30 mouse cellular contexts compared by ENCODE assay signal in genomic region chr1:139328811-139329210, GRCm38 (mm10). TPM values are rescaled to one million over a fixed set of nuclear protein-coding genes. Genes with fewer than 3 reads are reported as not detected.
DNase-seq lines count a peak whose midpoint lies in the region; ATAC-seq and TF ChIP-seq lines count a peak whose summit lies in the region.
"Had no signal": no experiment of that assay in that cellular context is flagged by ENCODE, and none has a peak within 500 bp of the region (broad histone marks: within the 10 kb centered on the region; RNA-seq: fewer than 3 reads in every experiment).

No protein-coding gene starts in this region.

- ATAC-seq in heart, embryonic 14.5 days (ENCODE audit: insufficient number of reproducible peaks, insufficient read depth, low FRiP score, low read depth) = no peak
- ATAC-seq in heart, embryonic 12.5 days (ENCODE audit: insufficient number of reproducible peaks, low FRiP score) = no peak
- peak; percentile 81 for ATAC-seq in heart, postnatal 0 days (ENCODE audit: insufficient read depth, low read depth)
- ATAC-seq: forebrain, embryonic 15.5 days; intestine, postnatal 0 days had no signal

- 30% methylated on average over 1 of the region's 1 CpGs for WGBS in heart, adult 2 months
- WGBS in heart, embryonic 14.5 days = 55% methylated on average over 1 of the region's 1 CpGs
- whole genome bisulfite sequencing in heart, embryonic 12.5 days = 71% methylated on average over 1 of the region's 1 CpGs
- 46% methylated on average over 1 of the region's 1 CpGs for WGBS in heart, postnatal 0 days

- H3K9ac ChIP-seq in heart, adult 2 months (ENCODE audit: low read depth, low read length) = no peak overlapping the region
- no peak overlapping the region for H3K9ac ChIP-seq in heart, embryonic 14.5 days (ENCODE audit: low read length)
- no peak overlapping the region for H3K9ac ChIP-seq in heart, embryonic 12.5 days
- H3K9ac ChIP-seq in heart, postnatal 0 days (replicated peaks; ENCODE audit: low read depth, low read length) = no peak overlapping the region
- H3K9ac ChIP-seq: embryonic facial prominence, embryonic 13.5 days; forebrain, embryonic 12.5 days; forebrain, embryonic 15.5 days; hindbrain, embryonic 12.5 days; hindbrain, embryonic 15.5 days had no signal

- peak overlapping the region; percentile 72 for H3K27ac ChIP-seq in heart, adult 2 months
- H3K27ac ChIP-seq in heart, embryonic 14.5 days (replicated peaks in 1 of 2; ENCODE audit: control insufficient read depth in 1 of 2, insufficient read depth in 1 of 2, low read depth in 2 of 2, low read length in 2 of 2) = peak overlapping the region in 1 of 2 experiments; percentile 68; a peak in 3 of 4 replicates
- H3K27ac ChIP-seq in heart, embryonic 12.5 days (ENCODE audit: poor library complexity, severe bottlenecking) = no peak overlapping the region
- peak overlapping the region; percentile 80 for H3K27ac ChIP-seq in heart, postnatal 0 days (ENCODE audit: low read depth)
- H3K27ac ChIP-seq: embryonic facial prominence, embryonic 10.5 days; embryonic facial prominence, embryonic 13.5 days; forebrain, embryonic 12.5 days; forebrain, embryonic 15.5 days; hindbrain, embryonic 12.5 days; hindbrain, embryonic 15.5 days had no signal

- H3K4me2 ChIP-seq in heart, embryonic 14.5 days (ENCODE audit: low read length) = peak overlapping the region; percentile 7; the same call in 1 of the 2 replicates
- no peak overlapping the region for H3K4me2 ChIP-seq in heart, embryonic 12.5 days
- no peak overlapping the region for H3K4me2 ChIP-seq in heart, postnatal 0 days (ENCODE audit: low read depth, low read length)
- H3K4me2 ChIP-seq: embryonic facial prominence, embryonic 13.5 days; forebrain, embryonic 12.5 days; forebrain, embryonic 15.5 days; hindbrain, embryonic 12.5 days; hindbrain, embryonic 15.5 days had no signal

- H3K27me3 ChIP-seq in heart, adult 2 months (ENCODE audit: control insufficient read depth, insufficient read depth, low read length) = no peaks in the 10 kb centered on the region
- no peaks in the 10 kb centered on the region for H3K27me3 ChIP-seq in heart, embryonic 14.5 days (ENCODE audit: control insufficient read depth, insufficient read depth, low read length)
- H3K27me3 ChIP-seq in heart, embryonic 12.5 days (replicated peaks) = no peaks in the 10 kb centered on the region
- no peaks in the 10 kb centered on the region for H3K27me3 ChIP-seq in heart, postnatal 0 days (ENCODE audit: control insufficient read depth, insufficient read depth, low read length)
- H3K27me3 ChIP-seq: CH12.LX; embryonic facial prominence, embryonic 13.5 days; forebrain, embryonic 12.5 days; forebrain, embryonic 15.5 days; hindbrain, embryonic 12.5 days; hindbrain, embryonic 15.5 days had no signal

- intact Hi-C loops in heart, adult 2 months (cut with DNase I) = no loop called here
- intact Hi-C loops in heart, postnatal 14 days (cut with DNase I) = no loop called here
- intact Hi-C loops in heart, postnatal 10 days (cut with DNase I) = no loop called here

- TF ChIP-seq EP300 in heart, adult 2 months (IDR thresholded peaks at IDR 0.05; ENCODE audit: insufficient read depth, low read depth, low read length) = no peak
- peak; percentile 39; the same call in 1 of the 2 replicates for TF ChIP-seq EP300 in heart, postnatal 0 days (IDR thresholded peaks at IDR 0.05; ENCODE audit: low read depth)

- TF ChIP-seq POLR2A in heart, adult 2 months (IDR thresholded peaks at IDR 0.05; ENCODE audit: insufficient read depth, low read depth, low read length) = no peak

- H3K79me2 ChIP-seq in heart, adult 2 months (replicated peaks; ENCODE audit: control insufficient read depth, insufficient read depth, low read length) = no peaks in the 10 kb centered on the region

- no peak for DNase-seq in heart, adult 2 months
- DNase-seq in heart, postnatal 14 days = no peak
- peak; percentile 78 for DNase-seq in heart, postnatal 0 days (ENCODE audit: low spot score)
- DNase-seq in heart, adult 11 months = no peak
- DNase-seq in heart, postnatal 10 days = peak; percentile 11 to 16
- no peak for DNase-seq in thymus, postnatal 14 days
- DNase-seq: adrenal gland, adult 2 months; adrenal gland, postnatal 14 days; B cell, adult 2 months; cerebellum, adult 11-12 months; cerebellum, adult 8-10 months; cerebellum, postnatal 10 days; cerebellum, postnatal 36 days; embryo, embryonic 11 days; gastrocnemius, postnatal 10 days; kidney, adult 2 months had no signal

- no peak overlapping the region for H3K4me3 ChIP-seq in heart, adult 2 months
- H3K4me3 ChIP-seq in heart, embryonic 14.5 days (ENCODE audit: control insufficient read depth in 1 of 2, insufficient read depth in 1 of 2, low read depth in 1 of 2, low read length in 2 of 2) = no peak overlapping the region
- H3K4me3 ChIP-seq in heart, embryonic 12.5 days = no peak overlapping the region
- no peak overlapping the region for H3K4me3 ChIP-seq in heart, postnatal 0 days (ENCODE audit: low read depth, low read length)
- H3K4me3 ChIP-seq: embryonic facial prominence, embryonic 10.5 days; embryonic facial prominence, embryonic 13.5 days; erythroblast, embryonic 14.5 days; forebrain, embryonic 12.5 days; forebrain, embryonic 15.5 days; hindbrain, embryonic 12.5 days; hindbrain, embryonic 15.5 days had no signal

- no peaks in the 10 kb centered on the region for H3K9me3 ChIP-seq in heart, embryonic 14.5 days (ENCODE audit: control insufficient read depth, low read length)
- no peaks in the 10 kb centered on the region for H3K9me3 ChIP-seq in heart, embryonic 12.5 days (replicated peaks)
- no peaks in the 10 kb centered on the region for H3K9me3 ChIP-seq in heart, postnatal 0 days (replicated peaks; ENCODE audit: control insufficient read depth, low read length)
- H3K9me3 ChIP-seq: embryonic facial prominence, embryonic 10.5 days; embryonic facial prominence, embryonic 13.5 days; forebrain, embryonic 12.5 days; forebrain, embryonic 15.5 days; G1E; hindbrain, embryonic 12.5 days; hindbrain, embryonic 15.5 days had no signal

- no peaks in the 10 kb centered on the region for H3K36me3 ChIP-seq in heart, adult 2 months (ENCODE audit: control insufficient read depth, insufficient read depth, low read length)
- H3K36me3 ChIP-seq in heart, embryonic 14.5 days (ENCODE audit: control insufficient read depth, insufficient read depth, low read length) = no peaks in the 10 kb centered on the region
- H3K36me3 ChIP-seq in heart, embryonic 12.5 days = no peaks in the 10 kb centered on the region
- no peaks in the 10 kb centered on the region for H3K36me3 ChIP-seq in heart, postnatal 0 days (replicated peaks; ENCODE audit: control insufficient read depth, insufficient read depth, low read length)
- H3K36me3 ChIP-seq: embryonic facial prominence, embryonic 10.5 days; embryonic facial prominence, embryonic 13.5 days; forebrain, embryonic 12.5 days; forebrain, embryonic 15.5 days; G1E; hindbrain, embryonic 12.5 days; hindbrain, embryonic 15.5 days had no signal

- peaks cover 3% of the 10 kb centered on the region; the same call in 1 of the 2 replicates for H3K4me1 ChIP-seq in heart, adult 2 months (ENCODE audit: control insufficient read depth, insufficient read depth, low read length)
- peaks cover 5 to 9% of the 10 kb centered on the region in 2 experiments for H3K4me1 ChIP-seq in heart, embryonic 14.5 days (ENCODE audit: control insufficient read depth in 2 of 2, insufficient read depth in 2 of 2, low read length in 2 of 2)
- H3K4me1 ChIP-seq in heart, embryonic 12.5 days (replicated peaks) = no peaks in the 10 kb centered on the region
- peaks cover 9% of the 10 kb centered on the region for H3K4me1 ChIP-seq in heart, postnatal 0 days (ENCODE audit: control insufficient read depth, insufficient read depth)
- H3K4me1 ChIP-seq: embryonic facial prominence, embryonic 10.5 days; embryonic facial prominence, embryonic 13.5 days; forebrain, embryonic 12.5 days; forebrain, embryonic 15.5 days; hindbrain, embryonic 12.5 days; hindbrain, embryonic 15.5 days had no signal

- TF ChIP-seq CTCF in heart, adult 2 months (IDR thresholded peaks at IDR 0.05) = no peak
- no peak for TF ChIP-seq CTCF in heart, postnatal 0 days (IDR thresholded peaks at IDR 0.05; ENCODE audit: low read depth)

RNA-seq across cellular contexts. Expression of gene Crb1, which starts 48.1 kb away (rescaled TPM):
- 1 to 10 TPM in 1 of 2 experiments, under 1 TPM in 1; 0.41 to 1.4 TPM for total RNA-seq in heart, adult 2 months (2021)
- polyA plus RNA-seq in heart, adult 2 months (2012; rRNA removed) = 0.10 and 0.79 TPM in 2 replicates
- total RNA-seq in heart, postnatal 14 days (2021) = under 1 TPM; 0.20 to 0.45 TPM
- 0.18 and 0.32 TPM in 2 replicates for polyA plus RNA-seq in heart, embryonic 14.5 days (2014; fragmentation: Nextera tagmentation; extraction: Ambion mirVana)
- polyA plus RNA-seq in heart, embryonic 12.5 days (2016; fragmentation: Nextera tagmentation; extraction: Ambion mirVana) = 0.27 and 0.28 TPM in 2 replicates
- total RNA-seq in heart, postnatal 0 days (2014; rRNA removed; ENCODE audit: low replicate concordance) = 0.38 TPM in 1 of 2 replicates, not detected in the other
- 0.12 and 0.16 TPM in 2 replicates for polyA plus RNA-seq in heart, postnatal 0 days (2015; fragmentation: Nextera tagmentation; extraction: Ambion mirVana)
- total RNA-seq in heart, postnatal 10 days (2021) = under 1 TPM; 0.10 to 0.43 TPM
- total RNA-seq: adrenal gland, adult 2 months; adrenal gland, postnatal 14 days; gastrocnemius, postnatal 10 days; gastrocnemius, postnatal 4 days; hematopoietic stem cell, adult 5-6 weeks had no signal
- polyA plus RNA-seq: adrenal gland, adult 2 months; embryonic facial prominence, embryonic 13.5 days; erythroblast, embryonic 14.5 days; G1E had no signal

Comparison
In these comparisons a context has a peak if more than half of its experiments do, and no peak if none do; other contexts are left out.
1. DNase-seq: peak in heart, postnatal 0 days (single experiment) and heart, postnatal 10 days (2 of 2); none in heart, adult 2 months (0 of 2), heart, postnatal 14 days (0 of 2), heart, adult 11 months (single experiment) and thymus, postnatal 14 days (single experiment).